Mouse (Mus musculus): ENCODE data around the gene Zfp988. TPM values are rescaled to one million over a fixed set of nuclear protein-coding genes. Genes with fewer than 3 reads are reported as not detected.
"Not testable (repeated sequence)": the region's sequence is repeated elsewhere in the genome, so short reads cannot be mapped to it uniquely, and the experiment has no call there.

Gene Zfp988
- polyA plus RNA-seq, 1 experiment from 2014 or later = not detected

GRCm38 (mm10) chr4:147361003-147361402, 55.5 kb downstream of the Zfp988 start, which contains the start of gene Zfp978:
Gene Zfp978 (plus strand): TSS chr4:147361303.
- no CpG with 5 or more reads among the region's 6 CpGs for WGBS
- ATAC-seq (ENCODE audit: low FRiP score); H3K27ac ChIP-seq (ENCODE audit: low read depth, low read length); H3K9me3 ChIP-seq (ENCODE audit: control insufficient read depth, low read length); H3K4me2 ChIP-seq (replicated peaks; ENCODE audit: low read depth, low read length); H3K36me3 ChIP-seq (ENCODE audit: control insufficient read depth, insufficient read depth, low read length); H3K9ac ChIP-seq (ENCODE audit: low read depth, low read length); H3K27me3 ChIP-seq (ENCODE audit: control insufficient read depth, insufficient read depth, low read length); H3K4me1 ChIP-seq (replicated peaks; ENCODE audit: control insufficient read depth, insufficient read depth, low read length); DNase-seq (ENCODE audit: low spot score); H3K4me3 ChIP-seq (ENCODE audit: low read depth, low read length): not testable (repeated sequence)

GRCm38 (mm10) chr4:147361872-147362271, 56.4 kb downstream of the Zfp988 start:
- peak; percentile 65; the same call in 1 of the 2 replicates for ATAC-seq (ENCODE audit: low FRiP score)
- H3K9ac ChIP-seq (ENCODE audit: low read depth, low read length); H3K9me3 ChIP-seq (ENCODE audit: control insufficient read depth, low read length); H3K36me3 ChIP-seq (ENCODE audit: control insufficient read depth, insufficient read depth, low read length); H3K4me1 ChIP-seq (replicated peaks; ENCODE audit: control insufficient read depth, insufficient read depth, low read length); H3K27me3 ChIP-seq (ENCODE audit: control insufficient read depth, insufficient read depth, low read length); H3K27ac ChIP-seq (ENCODE audit: low read depth, low read length); H3K4me2 ChIP-seq (replicated peaks; ENCODE audit: low read depth, low read length); H3K4me3 ChIP-seq (ENCODE audit: low read depth, low read length); DNase-seq (ENCODE audit: low spot score): not testable (repeated sequence)
- no CpG with 5 or more reads among the region's 1 CpGs for WGBS

GRCm38 (mm10) chr4:147369564-147369963, 64.1 kb downstream of the Zfp988 start:
- not testable (repeated sequence) for H3K9me3 ChIP-seq (ENCODE audit: control insufficient read depth, low read length); H3K27ac ChIP-seq (ENCODE audit: low read depth, low read length); H3K36me3 ChIP-seq (ENCODE audit: control insufficient read depth, insufficient read depth, low read length); H3K9ac ChIP-seq (ENCODE audit: low read depth, low read length); H3K4me2 ChIP-seq (replicated peaks; ENCODE audit: low read depth, low read length); H3K4me3 ChIP-seq (ENCODE audit: low read depth, low read length); DNase-seq (ENCODE audit: low spot score); H3K27me3 ChIP-seq (ENCODE audit: control insufficient read depth, insufficient read depth, low read length); H3K4me1 ChIP-seq (replicated peaks; ENCODE audit: control insufficient read depth, insufficient read depth, low read length)
- ATAC-seq (ENCODE audit: low FRiP score) = peak; percentile 81
- no CpG with 5 or more reads among the region's 2 CpGs for WGBS

DNA sequence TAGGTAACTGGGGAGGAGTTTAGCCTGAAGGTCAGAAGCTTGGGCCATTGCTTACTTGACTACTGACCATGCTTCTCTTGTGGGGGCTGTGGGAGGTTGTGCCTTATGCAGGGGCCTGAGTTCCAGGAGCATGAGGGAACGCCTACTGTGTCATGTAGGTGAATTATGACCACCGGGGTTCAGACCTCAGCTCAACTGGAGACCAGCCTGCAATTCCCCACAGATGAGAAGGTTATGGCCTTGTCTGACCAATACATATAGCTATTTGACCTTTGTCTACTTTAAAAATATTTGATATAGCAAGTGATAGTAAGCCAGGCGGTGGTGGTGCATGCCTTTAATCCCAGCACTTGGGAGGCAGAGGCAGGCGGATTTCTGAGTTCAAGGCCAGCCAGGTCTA, 77.7 kb downstream of the Zfp988 start:
- not testable (repeated sequence) for H3K9me3 ChIP-seq (ENCODE audit: control insufficient read depth, low read length); H3K4me1 ChIP-seq (replicated peaks; ENCODE audit: control insufficient read depth, insufficient read depth, low read length); H3K4me2 ChIP-seq (replicated peaks; ENCODE audit: low read depth, low read length); H3K9ac ChIP-seq (ENCODE audit: low read depth, low read length); ATAC-seq (ENCODE audit: low FRiP score); H3K36me3 ChIP-seq (ENCODE audit: control insufficient read depth, insufficient read depth, low read length); H3K27ac ChIP-seq (ENCODE audit: low read depth, low read length); H3K27me3 ChIP-seq (ENCODE audit: control insufficient read depth, insufficient read depth, low read length); H3K4me3 ChIP-seq (ENCODE audit: low read depth, low read length); DNase-seq (ENCODE audit: low spot score)
- 84% methylated on average over 2 of the region's 4 CpGs for WGBS

Other genes starting within 250 kb of the Zfp988 start
- 7.8 and 8.7 TPM in 2 replicates for gene Zfp991, start 173.6 kb upstream of the Zfp988 start, polyA plus RNA-seq (2014; fragmentation: Nextera tagmentation; extraction: Ambion mirVana)
- gene Zfp978, start 55.6 kb downstream of the Zfp988 start, polyA plus RNA-seq (2014; fragmentation: Nextera tagmentation; extraction: Ambion mirVana) = 0.22 TPM in 1 of 2 replicates, not detected in the other
- 6.5 and 8.1 TPM in 2 replicates for gene Zfp982, start 186.7 kb downstream of the Zfp988 start, polyA plus RNA-seq (2014; fragmentation: Nextera tagmentation; extraction: Ambion mirVana)
- gene Gm16503, start 234.5 kb downstream of the Zfp988 start, polyA plus RNA-seq (2014; fragmentation: Nextera tagmentation; extraction: Ambion mirVana) = 0.22 and 0.34 TPM in 2 replicates
- gene Zfp985, start 247.6 kb downstream of the Zfp988 start, polyA plus RNA-seq (2014; fragmentation: Nextera tagmentation; extraction: Ambion mirVana) = 0.17 TPM in 1 of 2 replicates, not detected in the other

All from hindbrain, embryonic 11.5 days (tissue).